Mouse (Mus musculus): ENCODE results near the gene Ak6.

Ak6 gene

DNA sequence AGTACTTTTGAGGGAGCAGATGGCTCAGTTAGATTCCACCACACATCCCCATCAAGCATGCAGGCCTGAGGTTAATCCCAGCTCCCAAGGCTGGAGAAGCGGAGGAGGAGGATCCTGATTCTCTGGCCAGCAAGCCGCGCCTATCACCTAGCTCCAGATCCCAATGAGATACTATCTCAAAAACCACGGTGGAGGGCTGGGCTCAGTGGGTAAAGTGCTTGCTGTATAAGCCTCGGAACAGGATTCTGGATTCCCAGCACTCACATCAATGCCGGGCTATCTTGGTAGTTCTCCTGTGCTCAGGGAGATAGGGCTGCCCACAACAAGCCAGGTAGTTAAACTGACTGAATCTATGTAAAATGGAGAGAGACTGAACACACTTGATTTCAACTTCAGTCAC is 64.7 kb downstream of the Ak6 start:
- ChIA-PET CTCF (interaction anchor here in 1 of 4 experiments (0.9 to 1.5 kb wide), 3 partner anchors 12 to 56 kb away, joined by 3 to 4 read pairs (median 3); no protein-coding TSS in a partner anchor), POLR2A (interaction anchor here in 2 of 4 experiments (0.9 to 3.8 kb wide), 20 partner anchors 9 to 119 kb away, joined by 3 to 28 read pairs (median 5); partner anchors contain the start of genes Cdk7 (in 2 of the 2), Ak6 (in 1 of the 2), Ccdc125 (in 1 of the 2) and Mrps36 (in 1 of the 2))
